Mouse (Mus musculus): ENCODE results near the gene Alkbh3. TPM values are rescaled to one million over a fixed set of nuclear protein-coding genes. Genes with fewer than 3 reads are reported as not detected.

Alkbh3 gene
- polyA plus RNA-seq (2017; shearing (Covaris generic)), result 10 to 100 TPM; 44.5 to 56.2 TPM

DNA sequence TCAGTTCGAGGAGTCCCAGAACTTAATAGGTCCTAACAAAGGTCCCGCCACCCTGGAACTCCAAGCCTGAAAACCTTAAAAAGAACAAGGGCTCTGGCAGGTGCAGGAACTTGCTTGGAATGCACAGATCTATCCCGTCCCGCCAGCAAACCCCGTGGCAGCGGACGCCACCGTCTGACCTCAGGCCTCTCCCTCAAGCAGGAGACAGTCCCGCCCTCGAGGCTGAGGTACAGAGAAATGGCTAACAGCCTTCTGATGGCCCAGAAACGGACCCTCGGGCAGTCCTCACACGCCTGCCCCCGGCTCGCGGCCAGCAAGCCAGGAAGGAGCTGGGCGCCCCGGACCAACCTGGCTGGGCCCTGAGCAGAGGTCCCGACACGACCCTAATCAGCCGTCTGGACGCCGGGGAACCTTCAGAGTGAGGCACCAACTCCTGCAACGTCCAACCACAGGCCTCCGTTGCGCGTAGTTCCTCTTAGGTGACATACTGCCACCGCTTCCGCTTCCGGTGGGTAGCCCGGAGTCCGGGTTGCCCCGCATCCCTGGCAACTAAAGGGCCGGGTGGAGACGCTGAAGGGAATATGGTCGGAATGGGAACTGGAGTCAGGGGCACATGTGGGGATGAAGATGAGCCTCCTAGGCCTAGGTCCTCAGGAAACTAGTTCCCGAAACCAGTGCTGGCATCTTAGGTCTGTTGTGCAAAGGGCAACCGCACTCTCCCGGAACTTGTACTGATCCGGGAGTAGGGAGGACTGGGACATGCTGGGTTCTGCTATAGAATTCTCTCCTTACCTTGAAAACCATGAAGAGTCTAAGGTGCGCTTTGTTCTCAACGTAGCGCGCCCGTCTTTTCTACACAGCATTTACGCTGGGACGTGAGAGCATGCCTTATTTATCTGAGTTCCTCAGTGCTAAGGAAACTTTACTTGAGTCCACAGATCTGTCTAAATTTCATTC, at the start of gene Alkbh3:
Gene Alkbh3 (minus strand): TSS at position 473 of the 957 bp plus-strand sequence.
- peak; percentile 99 for ATAC-seq

DNA sequence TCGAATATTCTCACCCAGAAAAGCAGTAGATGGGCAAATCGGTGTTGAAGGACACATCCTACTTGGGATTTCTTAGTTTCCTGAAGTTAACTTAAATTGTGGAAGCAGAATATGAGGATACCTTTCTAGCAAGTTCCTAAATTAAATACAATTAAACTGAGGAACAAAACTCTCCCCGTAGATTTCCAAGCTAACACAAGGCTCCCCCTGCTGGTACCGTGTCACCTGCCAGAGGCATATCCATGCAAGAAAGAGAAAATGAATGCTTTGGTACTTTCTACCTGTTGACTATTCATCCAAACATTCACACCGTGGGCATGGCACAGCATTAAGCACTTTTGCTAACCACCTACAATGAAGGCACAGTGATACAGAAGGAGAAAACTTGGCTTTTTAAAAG, 48.9 kb upstream of the Alkbh3 start:
- no peak for ATAC-seq

DNA sequence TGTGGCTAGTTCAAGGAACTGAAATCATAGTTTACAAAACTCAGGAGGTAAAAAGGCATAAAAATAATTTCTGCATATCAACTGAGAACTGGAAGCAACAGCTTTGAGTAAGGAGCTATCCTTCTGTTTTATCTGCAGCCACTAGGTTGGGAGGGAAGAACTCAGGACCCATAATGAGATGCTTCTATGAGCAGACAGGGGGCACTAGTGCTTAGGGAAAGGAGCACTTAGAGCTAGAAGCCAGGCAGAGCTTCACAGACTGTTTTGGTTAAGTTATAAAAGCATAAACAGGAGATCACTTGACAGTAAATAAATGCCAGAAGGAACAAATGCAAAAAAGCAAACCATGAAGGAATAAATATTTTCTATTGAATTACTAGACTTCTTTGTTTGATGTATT, 44.2 kb upstream of the Alkbh3 start:
- no peak for ATAC-seq

DNA sequence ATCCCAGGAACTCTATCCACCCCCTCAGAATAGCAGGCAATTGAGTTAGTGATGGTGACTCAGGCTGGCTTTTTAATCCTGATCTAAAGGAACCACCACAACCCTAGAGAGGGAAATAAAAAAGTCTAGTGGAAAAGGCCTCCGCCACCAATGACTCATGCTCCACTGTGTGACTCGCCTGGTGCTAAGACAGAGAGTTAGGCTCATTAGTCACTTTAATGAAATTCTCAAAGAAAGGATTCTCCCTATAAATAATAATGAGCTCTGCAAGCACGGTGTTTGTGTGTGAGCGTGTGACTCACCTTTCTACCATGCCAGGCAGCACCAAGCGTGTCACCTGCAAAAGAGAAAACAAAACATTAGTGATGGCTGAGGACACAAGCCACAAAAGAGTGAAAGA, 41.3 kb upstream of the Alkbh3 start:
- no peak for ATAC-seq

DNA sequence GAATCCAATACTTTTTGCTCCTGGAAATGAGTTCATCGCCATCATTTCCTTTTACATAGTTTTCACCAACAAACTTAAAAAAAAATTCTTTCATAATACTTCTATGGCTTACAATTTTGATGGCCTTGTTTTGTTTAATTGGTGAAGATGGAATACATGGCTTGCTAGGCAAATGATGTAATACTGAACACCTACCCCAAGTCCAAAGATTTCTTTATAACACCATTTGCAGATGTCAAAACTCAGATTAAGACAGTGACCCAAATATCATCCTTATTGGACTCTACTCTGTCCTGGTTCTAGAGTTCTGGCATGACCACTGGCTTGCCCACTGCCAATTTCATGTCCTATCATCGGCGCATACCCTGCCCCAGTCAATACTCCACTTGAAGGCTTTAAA, 40.3 kb upstream of the Alkbh3 start:
- no peak for ATAC-seq

DNA sequence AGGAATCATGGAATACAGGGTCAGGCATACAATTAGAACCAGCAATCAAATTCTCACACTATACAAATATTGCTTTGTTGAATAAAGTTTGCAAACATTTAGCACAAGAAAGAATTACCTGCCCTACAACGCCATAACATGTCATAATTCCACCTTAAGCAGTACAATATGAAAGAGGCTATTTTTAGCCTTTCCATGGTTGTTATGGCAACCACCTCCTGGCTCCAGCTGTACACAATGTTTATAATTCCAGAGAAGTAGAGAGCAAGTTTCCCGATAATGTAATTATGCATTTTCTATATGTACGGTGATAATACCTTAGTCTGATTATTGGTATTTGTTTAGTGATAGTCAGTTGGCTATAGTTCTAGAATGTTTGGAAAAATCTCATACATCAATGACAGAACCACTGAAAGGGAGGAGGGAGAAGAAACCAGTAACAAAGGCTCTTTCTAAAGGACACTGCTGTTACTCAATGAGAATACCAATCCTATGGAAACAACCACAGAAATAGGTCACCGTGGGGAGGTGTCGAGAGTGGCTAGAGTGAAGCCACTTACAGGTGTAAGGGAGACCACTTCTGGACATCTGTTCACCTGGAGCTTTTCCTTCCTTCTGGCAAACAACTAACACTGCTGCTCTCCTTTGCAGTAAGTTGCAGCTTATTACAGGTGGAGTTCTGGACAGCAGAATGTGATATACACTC, 39.0 kb upstream of the Alkbh3 start:
- no peak for ATAC-seq

DNA sequence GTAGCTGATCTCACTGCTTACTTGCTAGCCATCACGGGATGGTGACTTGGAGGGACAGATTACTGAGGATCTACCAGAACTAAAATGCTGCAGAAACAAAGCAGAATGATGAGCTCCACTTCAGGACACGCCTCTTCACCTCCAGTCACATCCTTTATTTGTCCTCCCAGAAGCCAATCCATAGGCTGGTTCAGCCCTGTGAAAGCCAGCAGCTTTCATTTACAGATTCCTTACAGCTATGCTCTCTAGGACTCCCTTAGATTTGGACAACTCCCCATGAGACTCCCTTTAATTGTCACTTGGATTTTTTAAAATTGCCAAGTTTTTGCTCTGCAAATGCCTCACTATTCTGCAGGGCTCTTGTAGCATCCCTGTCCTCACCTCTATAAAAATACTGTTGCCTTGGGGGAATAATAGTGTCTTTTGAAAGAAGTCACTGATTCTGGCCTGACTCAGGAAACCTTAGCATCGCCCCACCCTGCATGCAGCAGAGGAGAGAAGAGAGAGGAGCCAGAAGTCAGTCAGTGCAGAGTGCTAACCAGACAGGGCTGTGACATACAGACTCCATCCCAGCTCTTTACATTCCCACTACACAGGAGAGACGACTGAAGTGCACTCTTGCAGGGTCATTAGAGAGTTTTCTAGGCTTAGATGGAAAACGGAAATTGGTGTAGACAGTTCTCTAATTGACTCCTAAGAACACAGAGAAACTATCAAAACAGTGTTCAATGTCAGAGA, 38.3 kb upstream of the Alkbh3 start:
- ATAC-seq, result no peak

DNA sequence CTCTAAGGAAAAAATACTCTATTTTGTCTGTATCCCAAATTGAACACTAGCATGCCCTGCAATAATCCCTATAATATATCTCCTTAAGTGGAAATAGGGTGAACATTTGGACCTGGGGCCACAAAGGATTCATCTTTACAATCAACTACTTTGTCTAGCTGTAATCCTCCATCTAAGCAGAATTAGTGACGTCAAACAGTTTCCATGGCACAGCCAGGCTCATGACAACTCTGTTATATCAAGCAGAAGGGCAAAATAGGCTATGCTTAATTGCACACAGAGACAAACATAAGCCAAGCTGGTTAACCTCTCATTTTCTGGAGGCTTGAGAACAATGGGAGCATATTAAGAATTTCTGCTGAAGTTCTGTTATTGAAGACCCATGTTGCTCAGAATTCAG, 37.7 kb upstream of the Alkbh3 start:
- ATAC-seq, result no peak

DNA sequence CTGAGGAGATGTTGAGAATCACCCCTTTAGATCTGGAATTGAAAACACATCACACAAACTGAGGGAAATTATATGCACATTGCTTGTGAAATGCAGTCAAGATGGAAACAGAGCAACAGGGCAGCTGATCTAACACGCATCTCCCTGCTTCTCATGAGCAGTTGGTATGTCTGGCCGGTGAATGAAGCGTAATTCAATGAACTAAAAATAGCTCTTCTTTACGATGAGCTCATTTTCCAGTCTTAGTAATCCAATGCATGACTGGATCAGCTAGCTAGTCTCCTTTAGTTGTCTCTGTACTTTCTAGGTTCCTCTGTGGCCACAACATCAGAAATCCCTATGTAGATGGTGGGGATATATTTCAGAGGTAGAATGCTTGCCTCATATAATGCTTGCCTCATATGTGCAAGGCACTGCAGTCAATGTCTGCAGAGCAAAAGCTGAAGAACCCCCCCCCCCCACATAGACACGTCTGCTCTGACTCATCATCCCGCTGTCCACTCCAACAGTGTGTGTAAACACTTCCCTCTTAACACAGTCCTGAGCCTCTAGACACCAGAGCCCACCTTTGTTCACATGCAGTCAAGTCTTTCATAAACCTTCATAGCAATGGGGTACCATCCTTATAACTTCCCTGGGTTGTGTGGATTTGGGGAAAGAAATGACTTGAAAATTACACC, 34.9 kb upstream of the Alkbh3 start:
- ATAC-seq, result no peak

DNA sequence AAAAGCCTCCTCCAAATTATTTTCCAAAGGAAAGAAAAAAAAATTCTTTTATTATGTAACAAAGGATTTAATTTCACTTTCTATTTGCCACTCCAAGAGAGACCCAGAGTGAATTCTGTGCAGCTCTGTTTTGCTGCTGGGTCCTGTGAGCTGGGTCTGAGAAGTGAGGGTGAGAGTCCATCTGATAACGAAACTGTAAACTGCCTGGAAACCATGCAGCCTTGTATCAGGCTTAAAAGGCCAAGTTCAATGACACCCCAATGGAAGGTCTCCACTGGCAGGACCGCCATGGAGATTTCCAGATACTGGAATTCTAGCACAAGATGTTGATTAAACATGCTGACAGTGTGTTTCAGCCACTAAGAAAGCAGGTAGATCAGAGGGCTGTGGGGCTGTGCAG, 33.6 kb upstream of the Alkbh3 start:
- no peak for ATAC-seq

DNA sequence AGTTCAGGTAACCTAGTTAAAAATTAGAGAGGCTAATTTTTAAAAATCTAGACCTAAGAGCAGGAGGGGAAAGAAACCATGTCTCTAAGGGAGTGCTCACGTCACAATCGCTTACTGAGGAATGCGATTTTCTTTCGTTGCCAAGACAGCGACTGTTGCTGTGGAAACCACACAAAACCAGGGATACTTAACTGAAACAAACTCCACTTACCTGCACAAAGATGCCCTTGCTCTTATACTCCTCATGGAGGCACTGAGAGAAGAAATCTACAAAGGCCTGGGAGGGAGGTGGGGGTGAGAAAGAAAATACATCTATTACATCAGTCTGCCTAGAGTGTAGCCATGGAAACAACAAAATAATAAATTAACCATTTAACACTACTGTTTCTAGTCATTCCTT, 33.1 kb upstream of the Alkbh3 start:
- no peak for ATAC-seq

DNA sequence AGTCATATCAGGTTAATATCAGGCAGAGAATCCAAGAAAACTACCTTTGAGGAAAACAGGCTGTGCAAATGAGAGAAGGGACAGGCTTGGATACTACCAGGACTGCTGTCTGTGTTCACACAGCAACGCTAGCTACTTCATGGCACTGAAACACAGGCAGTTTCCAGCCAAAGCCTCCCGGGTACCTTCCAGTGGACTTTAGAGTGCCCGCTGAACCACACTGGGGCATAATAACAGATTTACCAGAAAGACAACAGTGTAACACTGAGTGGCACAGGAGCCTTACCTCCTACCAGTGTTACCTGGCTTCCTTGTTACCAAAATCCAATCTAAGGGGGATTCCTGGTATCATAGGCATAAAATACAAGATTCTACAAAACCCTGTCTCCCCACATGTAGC, 31.9 kb upstream of the Alkbh3 start:
- no peak for ATAC-seq

DNA sequence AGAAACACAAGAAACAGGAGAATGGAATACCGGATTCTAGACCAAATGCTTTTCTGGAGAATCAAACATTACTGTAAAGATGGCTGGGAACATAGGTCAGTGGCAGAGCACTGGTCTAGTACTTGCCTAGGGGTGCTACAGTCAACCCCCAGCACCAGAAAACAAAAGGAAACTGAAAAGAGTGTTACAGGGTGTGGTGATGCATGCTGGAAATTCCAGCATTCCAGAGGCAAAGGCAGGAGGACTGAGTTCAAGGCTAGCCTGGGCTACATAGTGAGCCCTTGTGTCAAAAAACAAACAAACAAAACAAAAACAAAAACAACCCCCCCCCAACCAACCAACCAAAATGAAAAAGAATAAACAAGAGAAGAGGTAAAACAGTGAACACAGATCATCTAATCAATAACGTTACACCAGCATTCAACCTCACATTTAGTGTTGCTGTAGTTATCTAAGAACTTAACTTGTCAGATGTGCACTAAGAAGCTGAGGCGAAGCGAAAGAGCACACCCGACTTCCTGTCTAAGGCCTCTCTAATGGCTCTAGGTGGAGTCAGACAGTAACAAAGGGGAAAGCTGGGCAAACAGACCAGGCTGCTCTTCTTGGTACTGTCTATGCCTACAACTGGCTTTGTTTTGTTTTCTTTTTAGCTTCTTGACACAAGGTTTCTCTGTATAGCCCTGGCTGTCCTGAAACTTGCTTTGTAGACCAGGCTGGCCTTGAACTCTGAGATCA, 30.0 kb upstream of the Alkbh3 start:
- ATAC-seq, result no peak

DNA sequence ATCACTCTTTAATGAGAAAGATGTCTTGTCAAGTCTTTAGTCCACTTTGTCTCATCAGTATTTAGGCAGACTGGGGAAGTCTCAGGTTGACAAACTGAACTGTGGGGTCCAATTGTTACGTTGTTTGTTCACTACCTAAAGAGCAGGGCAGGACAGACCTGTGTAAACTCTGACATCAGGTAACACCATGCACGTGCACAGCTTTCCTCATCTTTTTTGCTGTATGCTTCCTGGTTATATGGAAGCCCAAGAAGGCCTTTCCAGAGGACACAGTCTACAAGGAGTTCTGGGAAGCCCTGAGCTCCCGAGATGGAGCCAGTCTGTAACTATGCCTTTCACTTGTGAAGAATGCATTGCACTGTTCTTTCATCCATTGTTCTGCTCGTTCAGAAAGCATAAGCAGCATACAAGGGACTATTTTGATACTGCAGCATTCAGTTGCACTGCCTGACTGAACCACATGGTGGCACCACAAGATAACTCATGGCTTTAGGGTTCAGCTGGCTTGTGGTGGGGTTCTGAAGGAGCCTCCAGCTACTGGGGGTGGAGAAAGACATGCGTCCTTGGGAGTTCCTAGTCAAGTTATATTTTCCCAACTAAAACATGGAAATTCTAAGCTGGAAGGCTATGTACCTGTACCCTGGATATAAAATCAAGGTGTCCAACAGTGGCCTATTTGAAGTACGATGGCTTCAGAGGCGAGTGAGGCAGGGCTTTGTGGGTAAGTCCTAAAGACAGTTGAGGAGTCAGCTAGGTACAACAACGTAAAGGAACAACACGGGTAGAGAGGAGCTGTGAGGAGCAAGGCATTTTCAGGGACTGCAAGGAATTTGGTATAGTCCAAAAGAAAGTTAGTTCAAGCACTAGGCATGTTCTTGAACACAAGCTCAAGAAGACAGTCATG, 25.1 kb upstream of the Alkbh3 start:
- peak; percentile 66 for ATAC-seq

DNA sequence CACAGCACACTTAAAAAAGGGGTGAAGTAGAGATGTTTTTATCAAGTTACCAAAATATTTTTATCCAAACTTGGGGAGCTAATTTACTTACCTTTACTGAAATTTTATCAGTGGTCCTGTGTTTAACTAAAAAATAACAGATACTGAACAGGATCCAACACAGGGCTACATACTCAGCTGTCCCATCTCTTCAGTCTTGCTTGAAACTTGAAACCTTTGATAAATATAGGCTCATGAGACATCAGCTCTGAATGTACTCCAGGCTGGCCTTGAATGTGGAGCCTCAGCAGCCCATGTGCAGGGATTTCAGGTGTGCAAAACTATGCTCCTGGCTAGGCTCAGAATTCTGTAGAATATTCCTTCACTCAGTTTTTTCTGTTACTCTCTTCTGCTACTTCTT, 20.0 kb upstream of the Alkbh3 start:
- ATAC-seq, result no peak

DNA sequence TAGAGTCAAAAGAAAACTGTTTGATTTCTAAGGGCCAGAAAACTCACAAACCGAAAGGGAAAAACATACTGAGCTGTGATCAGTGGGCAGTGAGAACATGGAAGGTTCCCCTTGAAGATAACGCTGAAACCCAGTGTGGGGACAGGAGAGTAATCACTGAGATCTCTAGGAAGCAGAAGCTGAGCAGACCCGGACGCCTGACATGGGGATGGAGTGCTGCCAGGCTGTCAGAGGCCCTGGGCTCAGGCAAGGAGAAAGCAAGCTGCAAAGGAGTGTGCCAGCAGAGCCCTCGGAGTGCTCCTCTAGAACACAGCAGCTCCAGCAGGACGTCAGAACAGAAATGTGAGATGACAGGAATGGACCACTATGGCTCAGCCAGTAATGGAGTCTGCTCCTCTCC, 14.0 kb upstream of the Alkbh3 start:
- no peak for ATAC-seq

DNA sequence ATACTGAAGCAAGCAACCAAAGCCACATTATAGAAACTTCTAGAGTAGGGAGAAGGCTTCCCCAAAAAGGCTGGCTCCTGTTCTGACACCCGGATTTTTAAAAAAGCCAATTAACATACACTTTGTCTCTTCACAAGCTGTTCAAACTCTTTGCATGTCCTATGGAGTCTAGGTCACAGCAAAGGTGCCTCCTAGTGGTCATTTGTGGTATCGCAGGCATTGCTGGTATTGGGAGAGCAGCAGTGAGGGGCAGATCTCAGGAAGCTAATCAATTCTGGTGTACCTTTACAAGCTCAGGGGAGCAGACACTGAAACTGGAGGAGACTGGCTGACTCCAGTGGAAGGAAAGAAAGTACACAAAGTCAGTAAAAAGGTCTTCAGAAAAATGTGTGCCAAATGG, 8.3 kb downstream of the Alkbh3 start:
- ATAC-seq, result peak; percentile 76

DNA sequence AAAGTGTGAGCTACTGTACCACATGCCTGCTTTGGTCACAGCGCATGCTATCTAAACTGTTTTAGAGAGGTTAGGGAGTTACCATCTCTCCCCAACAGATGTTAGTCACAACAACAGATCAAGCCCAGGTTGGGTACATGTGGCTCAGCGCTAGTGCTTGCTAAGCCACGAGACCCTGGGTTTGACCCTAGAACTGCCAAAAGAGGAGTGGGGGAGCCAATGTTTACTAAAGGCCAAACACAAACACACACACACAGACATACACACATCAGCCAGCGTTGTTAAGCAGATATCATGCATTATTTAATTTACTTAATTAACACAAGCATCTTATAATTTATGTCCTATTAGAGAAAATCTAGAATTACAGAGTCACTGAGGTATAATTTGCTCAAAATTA, 8.7 kb downstream of the Alkbh3 start:
- no peak for ATAC-seq

DNA sequence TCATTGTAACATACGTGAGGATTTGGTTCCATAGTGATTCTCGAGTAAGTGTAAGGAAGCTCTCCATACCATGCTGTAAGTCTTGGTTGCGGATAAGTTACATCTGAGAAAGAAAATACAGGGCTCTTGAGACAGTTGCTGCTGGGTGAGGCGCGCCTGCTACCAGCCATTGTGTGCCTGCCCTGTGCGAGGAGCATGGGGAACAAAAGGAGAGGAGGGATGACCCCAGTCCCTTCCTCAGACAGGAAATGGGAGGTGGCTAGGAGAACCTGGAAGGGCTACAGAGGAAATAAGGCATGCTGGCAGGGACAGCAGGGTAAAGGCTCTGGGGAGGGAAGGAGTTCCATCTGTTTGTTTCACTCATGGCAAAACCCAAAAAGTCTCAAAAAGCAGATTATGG, 9.2 kb downstream of the Alkbh3 start:
- ATAC-seq, result no peak

DNA sequence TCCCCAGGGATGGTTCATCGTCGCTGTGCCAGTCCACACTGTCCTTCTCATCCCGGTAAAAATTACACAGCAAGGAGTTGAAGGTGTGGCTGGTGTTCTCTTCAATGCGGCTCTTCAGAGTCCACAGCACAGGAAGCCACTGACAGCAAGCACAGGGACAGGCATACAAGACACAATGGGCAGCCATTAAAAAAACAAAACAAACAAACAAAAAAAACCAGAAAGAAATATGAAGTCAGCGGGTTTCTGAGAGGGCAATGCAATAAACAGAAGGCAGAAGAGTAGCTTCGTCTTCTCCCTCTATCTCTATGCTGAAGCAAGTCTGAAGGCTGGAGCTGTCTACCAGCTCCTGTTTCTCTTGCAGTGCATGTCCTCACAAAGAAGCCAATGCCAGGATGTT, 14.4 kb downstream of the Alkbh3 start, which contains the start of gene Gm27027:
Gene Gm27027 (minus strand): TSS at position 101 of the 400 bp plus-strand sequence.
- no peak for ATAC-seq

DNA sequence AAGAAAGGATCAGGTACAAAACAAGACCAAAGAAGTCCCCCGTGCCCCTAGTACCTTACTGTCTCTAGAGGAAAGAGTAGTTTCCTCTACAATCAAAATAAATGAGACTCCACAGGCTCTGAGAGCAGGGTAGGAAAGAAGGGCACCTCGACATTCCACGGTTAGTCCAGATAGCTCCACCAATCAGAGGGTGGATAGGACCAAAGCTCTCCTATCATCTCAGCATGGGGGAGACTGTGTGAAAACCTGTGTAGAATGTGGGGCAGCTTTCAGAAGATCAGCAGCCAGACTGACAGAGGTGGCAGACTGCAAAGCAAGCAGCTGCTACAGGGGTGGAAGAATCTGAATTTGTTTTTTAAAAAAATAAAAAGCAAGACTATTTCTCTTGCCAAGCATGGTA, 17.8 kb downstream of the Alkbh3 start:
- no peak for ATAC-seq
